Mouse (Mus musculus) adrenal gland, adult 18-20 months (tissue): Measurements from ENCODE around the gene Mov10. TPM values are rescaled to one million over a fixed set of nuclear protein-coding genes. Genes with fewer than 3 reads are reported as not detected.
"Not testable (repeated sequence)": the region's sequence is repeated elsewhere in the genome, so short reads cannot be mapped to it uniquely, and the experiment has no call there.

Experiments
- DNase-seq, 2 experiments: peaks; one replicate each; pipeline ENCODE4 v3.0.0; 2021 to 2022; ENCODE audit warnings: low spot score in 2 of 2
- total RNA-seq, 2 experiments: library from RNA; stranded (reverse); gene quantifications; 1 replicate in 1 of 2; 2 replicates in 1 of 2; pipeline ENCODE4 v1.2.3; 2021

Mov10 gene
- total RNA-seq, 2 experiments from 2014 or later: 9.0 to 15.0 TPM

GRCm38 (mm10) chr3:104782061-104782681, 36.2 kb downstream of the Mov10 start:
- peak; percentile 45 to 46 for DNase-seq

DNA sequence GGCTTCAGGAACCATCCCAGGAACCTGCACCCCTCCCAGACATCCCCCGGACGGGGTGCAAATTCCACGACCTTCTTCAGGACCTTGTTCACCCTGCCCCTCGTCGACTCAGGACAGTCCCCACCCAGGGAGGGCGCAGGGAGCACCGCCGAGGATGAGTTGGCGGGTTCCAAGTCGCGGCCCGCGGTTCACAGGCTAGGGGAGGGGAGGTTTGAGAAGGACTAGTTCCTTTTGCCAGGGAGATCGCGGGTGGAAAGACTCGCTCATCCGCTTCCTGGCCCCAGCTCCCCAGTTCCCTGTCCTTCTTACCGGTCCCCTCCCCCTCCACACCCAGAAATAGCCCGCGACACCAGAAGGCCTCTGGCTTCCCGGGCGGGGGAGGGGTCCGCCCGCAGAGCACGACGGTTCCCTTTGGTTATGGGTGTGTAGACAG, 36.9 kb downstream of the Mov10 start, which contains the start of gene Fam19a3:
Gene Fam19a3, minus strand, starts transcription at position 370 of the 433 bp plus-strand sequence.
- peak in 1 of 2 experiments; percentile 25 for DNase-seq

- DNase-seq: peak; percentile 57 to 67
Observed at GRCm38 (mm10) chr3:104780561-104781420, 37.6 kb downstream of the Mov10 start, which contains the start of gene Ppm1j. Ppm1j (plus strand) TSS chr3:104781056.

DNA sequence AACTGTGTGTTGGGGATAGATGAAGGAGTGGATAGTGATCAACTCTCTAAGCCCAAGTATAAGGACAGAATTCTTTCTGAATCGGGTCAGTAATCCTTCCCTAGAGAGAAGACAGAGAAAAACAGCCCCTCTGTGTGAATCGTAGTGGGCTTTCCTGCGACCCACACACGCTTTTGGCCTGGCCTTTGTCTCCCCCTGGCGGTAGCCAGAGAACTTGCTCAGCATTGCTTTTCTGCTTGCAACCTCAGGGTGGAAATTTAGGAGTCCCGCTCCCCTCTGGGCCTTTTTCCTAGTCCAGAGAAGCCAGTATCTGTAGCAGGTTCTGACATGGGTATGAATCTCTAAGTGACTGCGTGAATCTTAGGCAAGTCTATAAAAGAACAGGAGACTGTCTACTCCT, 38.4 kb downstream of the Mov10 start:
- DNase-seq: peak; percentile 59 to 74

DNA sequence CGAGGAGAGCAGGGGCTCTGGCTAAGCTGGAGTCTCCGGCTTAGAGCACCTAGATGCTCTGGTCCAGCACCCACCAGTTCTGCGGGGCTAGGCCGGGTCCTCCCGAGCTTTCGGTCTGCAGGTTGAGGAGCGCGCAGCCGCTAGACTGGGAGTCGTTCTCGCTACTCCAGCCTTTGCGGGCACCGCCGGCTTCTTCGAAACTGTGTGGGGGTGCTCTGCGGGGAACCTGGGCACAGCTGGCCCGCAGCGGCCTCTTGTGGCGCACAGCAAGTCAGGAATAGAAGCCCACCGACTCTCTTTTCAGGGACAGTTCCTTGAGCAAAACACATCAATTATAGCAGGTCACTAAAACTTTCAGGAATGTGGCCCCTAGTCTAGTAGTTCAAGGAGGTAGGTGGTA, 41.0 kb downstream of the Mov10 start:
- DNase-seq: no peak

DNA sequence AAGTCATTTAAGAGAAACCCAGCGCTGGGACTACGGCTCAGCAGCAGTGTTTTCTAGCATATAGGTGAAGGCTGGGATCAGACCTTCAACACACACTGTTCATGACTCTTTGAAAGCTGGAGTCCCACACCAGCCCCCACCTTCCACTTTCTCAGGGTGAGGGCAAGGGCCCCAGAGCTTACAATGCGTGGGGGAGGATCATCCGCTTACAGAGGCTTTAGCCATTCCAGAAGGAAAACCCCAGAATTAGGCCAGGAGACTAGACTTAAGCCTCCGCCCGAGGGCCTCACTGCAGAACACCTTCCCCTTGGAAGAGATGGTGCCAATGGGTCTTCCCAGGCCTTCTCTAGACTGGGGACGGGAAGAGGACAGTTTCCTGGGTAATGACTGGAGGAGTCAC, 45.1 kb downstream of the Mov10 start:
- DNase-seq: no peak

- no peak for DNase-seq
Observed at GRCm38 (mm10) chr3:104771460-104771859, 46.9 kb downstream of the Mov10 start.

- DNase-seq: no peak
Observed at GRCm38 (mm10) chr3:104770918-104771317, 47.4 kb downstream of the Mov10 start.

DNA sequence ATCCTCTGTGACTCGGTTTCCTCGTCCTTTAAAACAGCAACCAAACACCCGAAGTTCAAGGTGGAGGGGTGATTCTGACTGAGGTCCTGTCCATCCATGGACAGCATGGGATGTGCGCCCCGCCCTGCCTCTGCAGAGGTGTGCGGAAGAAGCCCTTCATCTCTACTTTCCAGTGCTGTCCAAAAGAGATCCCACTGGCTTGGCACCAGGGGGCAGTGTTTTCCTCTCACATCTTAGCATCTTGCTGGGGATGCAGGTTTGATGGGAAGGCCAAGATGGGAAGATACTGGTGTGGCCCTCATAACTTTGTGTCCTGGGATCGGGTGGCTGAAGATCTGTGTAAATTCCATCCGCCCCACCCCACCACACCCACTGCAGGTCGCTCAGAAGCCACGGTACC, 48.3 kb downstream of the Mov10 start:
- DNase-seq: peak; percentile 57 to 66

- no peak for DNase-seq
Observed at GRCm38 (mm10) chr3:104769135-104769534, 49.2 kb downstream of the Mov10 start.

- DNase-seq: no peak
Observed at GRCm38 (mm10) chr3:104767716-104768115, 50.6 kb downstream of the Mov10 start.

GRCm38 (mm10) chr3:104767141-104767540, 51.2 kb downstream of the Mov10 start:
- DNase-seq: no peak

DNA sequence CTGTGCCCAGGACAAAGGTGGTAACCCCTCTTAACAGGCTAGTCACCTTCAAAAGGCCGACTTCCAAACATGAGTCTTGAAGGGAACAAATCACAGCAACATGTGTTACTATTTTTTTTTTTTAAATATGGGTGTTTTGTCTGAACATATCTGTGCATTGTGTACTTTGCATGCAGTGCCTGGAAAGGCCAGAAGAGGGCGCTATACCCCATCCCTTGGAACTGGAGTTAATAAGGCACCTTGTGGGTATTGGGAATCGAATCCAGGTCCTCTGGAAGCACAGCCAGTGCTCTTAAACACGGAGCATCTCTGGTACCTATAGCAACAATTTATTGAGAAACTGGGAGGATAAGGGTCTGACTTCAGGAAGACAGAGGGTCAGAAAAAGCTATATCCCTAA, 53.3 kb downstream of the Mov10 start:
- no peak for DNase-seq

GRCm38 (mm10) chr3:104762103-104762863, 56.1 kb downstream of the Mov10 start:
- not testable (repeated sequence) for DNase-seq

GRCm38 (mm10) chr3:104758869-104759268, 59.5 kb downstream of the Mov10 start:
- DNase-seq: no peak

GRCm38 (mm10) chr3:104758406-104758805, 60.0 kb downstream of the Mov10 start:
- DNase-seq: peak; percentile 51 to 72

DNA sequence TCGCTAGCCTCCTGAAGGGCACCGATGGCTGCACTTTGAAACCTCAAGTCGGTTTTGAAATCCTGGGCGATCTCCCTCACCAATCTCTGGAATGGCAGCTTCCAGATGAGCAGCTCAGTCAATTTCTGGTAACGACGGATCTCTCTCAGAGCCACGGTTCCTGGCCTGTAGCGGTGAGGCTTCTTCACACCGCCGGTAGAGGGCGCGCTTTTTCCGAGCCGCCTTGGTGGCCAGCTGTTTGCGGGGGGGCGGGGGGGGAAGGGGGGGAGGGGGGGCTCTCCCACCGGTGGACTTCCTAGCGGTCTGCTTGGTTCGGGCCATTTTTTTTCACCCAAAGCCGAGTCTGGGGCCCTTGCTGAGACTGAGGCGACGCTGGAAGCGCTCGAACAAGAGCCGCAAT, 65.5 kb downstream of the Mov10 start:
- peak in 1 of 2 experiments; percentile 19 for DNase-seq
